Mouse (Mus musculus) thymus, adult 2 months (tissue): ENCODE results near the gene Sorbs1.

Experiments
- CTCF ChIP-seq: fragments of 200-500 bp; IDR thresholded peaks from 2 replicates; pipeline ENCODE4 v1.5.1; 2012; ENCODE audit warnings: mild to moderate bottlenecking, control low read depth, low read length, moderate library complexity, borderline replicate concordance; ENCODE audit not compliant: control insufficient read depth, poor library complexity, insufficient read depth; ENCODE audit errors: extremely low read depth
- POLR2A ChIP-seq: fragments of 200-500 bp; IDR thresholded peaks from 2 replicates; pipeline ENCODE4 v1.6.1; 2012; ENCODE audit warnings: mild to moderate bottlenecking, low read length, control low read depth, moderate library complexity; ENCODE audit not compliant: control insufficient read depth, poor library complexity, insufficient read depth; ENCODE audit errors: extremely low read depth

GRCm38 (mm10) chr19:40349713-40350671 lies 163.6 kb downstream of the Sorbs1 start:
- TF ChIP-seq POLR2A: no peak
- no peak for TF ChIP-seq CTCF
